In genomic region chr4:32251005-32251365, GRCm38 (mm10) we compare ENCODE assay signal across 8 mouse cellular contexts. TPM values are rescaled to one million over a fixed set of nuclear protein-coding genes. Genes with fewer than 3 reads are reported as not detected.
A peak's percentile ranks its signal among the peaks of the same experiment; 100 is the strongest.
DNase-seq lines count a peak whose midpoint lies in the region; ATAC-seq and TF ChIP-seq lines count a peak whose summit lies in the region.

No protein-coding gene starts in this region.

- peak overlapping the region; percentile 85 for H3K27ac ChIP-seq in embryonic facial prominence, embryonic 13.5 days
- peak overlapping the region; percentile 73 for H3K27ac ChIP-seq in small intestine, adult 2 months (ENCODE audit: insufficient read depth, low read depth, low read length)

- TF ChIP-seq POLR2A in small intestine, adult 2 months (IDR thresholded peaks at IDR 0.05; ENCODE audit: low read depth, low read length) = no peak

- DNase-seq in frontal cortex, postnatal 25 days (ENCODE audit: low spot score in 2 of 2) = no peak
- peak; percentile 37 for DNase-seq in R1 (ENCODE audit: low read depth, low spot score)
- DNase-seq in heart, postnatal 10 days = peak; percentile 74
- peak; percentile 34 for DNase-seq in left cerebral cortex, postnatal 4 days

- no peaks in the 10 kb centered on the region for H3K9me3 ChIP-seq in embryonic facial prominence, embryonic 13.5 days
- peaks cover 4% of the 10 kb centered on the region; the same call in 1 of the 2 replicates for H3K9me3 ChIP-seq in megakaryocyte, embryonic 14.5 days

- peak overlapping the region; percentile 50 for H3K4me2 ChIP-seq in embryonic facial prominence, embryonic 13.5 days

- no peaks in the 10 kb centered on the region for H3K36me3 ChIP-seq in embryonic facial prominence, embryonic 13.5 days
- no peaks in the 10 kb centered on the region for H3K36me3 ChIP-seq in megakaryocyte, embryonic 14.5 days (replicated peaks; ENCODE audit: low read length)
- H3K36me3 ChIP-seq in small intestine, adult 2 months (ENCODE audit: control insufficient read depth, insufficient read depth, low read length) = no peaks in the 10 kb centered on the region

- no peak for TF ChIP-seq CTCF in small intestine, adult 2 months (IDR thresholded peaks at IDR 0.05; ENCODE audit: extremely low read depth, insufficient read length, insufficient replicate concordance, low read depth, low read length)

- H3K4me3 ChIP-seq in embryonic facial prominence, embryonic 13.5 days = peak overlapping the region; percentile 16
- H3K4me3 ChIP-seq in megakaryocyte, embryonic 14.5 days (replicated peaks) = peak overlapping the region; percentile 92
- H3K4me3 ChIP-seq in small intestine, adult 2 months (ENCODE audit: low read depth, low read length) = peak overlapping the region; percentile 23

- peak; percentile 50 for ATAC-seq in frontal cortex, adult (ENCODE audit: low TSS enrichment)
- ATAC-seq in embryonic facial prominence, embryonic 13.5 days (ENCODE audit: insufficient number of reproducible peaks, insufficient read depth, low FRiP score, low TSS enrichment, low read depth) = no peak; the same call in 1 of the 2 replicates

- H3K9ac ChIP-seq in embryonic facial prominence, embryonic 13.5 days = peak overlapping the region; percentile 52; the same call in 1 of the 2 replicates

- intact Hi-C loops in heart, postnatal 10 days (cut with DNase I) = loop anchor here (2.0 to 5.0 kb wide), 4 partner anchors 36 to 126 kb away; no protein-coding TSS in a partner anchor
- intact Hi-C loops in left cerebral cortex, postnatal 4 days (cut with DNase I) = no loop called here

- 5% methylated on average over 8 of the region's 8 CpGs for WGBS in embryonic facial prominence, embryonic 13.5 days
- 32% methylated on average over 8 of the region's 8 CpGs for WGBS in small intestine, adult 2 months

- H3K4me1 ChIP-seq in embryonic facial prominence, embryonic 13.5 days = peaks cover 46% of the 10 kb centered on the region
- H3K4me1 ChIP-seq in megakaryocyte, embryonic 14.5 days = peaks cover 67% of the 10 kb centered on the region
- H3K4me1 ChIP-seq in small intestine, adult 2 months (ENCODE audit: control insufficient read depth, insufficient read depth, insufficient read length, low read length) = peaks cover 22% of the 10 kb centered on the region; the same call in 1 of the 2 replicates

- H3K27me3 ChIP-seq in embryonic facial prominence, embryonic 13.5 days = no peaks in the 10 kb centered on the region
- peaks cover 34% of the 10 kb centered on the region for H3K27me3 ChIP-seq in megakaryocyte, embryonic 14.5 days (replicated peaks)
- no peaks in the 10 kb centered on the region for H3K27me3 ChIP-seq in small intestine, adult 2 months (ENCODE audit: control insufficient read depth, insufficient read depth, low read length)

RNA-seq across cellular contexts. Expression of gene Bach2, which starts 12.4 kb away (rescaled TPM):
- polyA plus RNA-seq in embryonic facial prominence, embryonic 13.5 days (2015; fragmentation: Nextera tagmentation; extraction: Ambion mirVana) = 8.1 and 9.8 TPM in 2 replicates
- total RNA-seq in heart, postnatal 10 days (2021) = 10 to 100 TPM; 16.8 to 17.9 TPM
- 100 to 1,000 TPM in 1 of 2 experiments, 10 to 100 TPM in 1; 92.7 to 105 TPM for total RNA-seq in left cerebral cortex, postnatal 4 days (2021)
- polyA plus RNA-seq in megakaryocyte, embryonic 14.5 days (2012; ENCODE audit: insufficient read depth, low replicate concordance) = 0.27 TPM in 1 of 2 replicates, not detected in the other
- polyA plus RNA-seq in small intestine, adult 2 months (2012; rRNA removed) = 0.50 and 3.5 TPM in 2 replicates

Comparison
In these comparisons a context has a peak if more than half of its experiments do, and no peak if none do; other contexts are left out.
1. DNase-seq: peak in R1 (single experiment), heart, postnatal 10 days (2 of 2) and left cerebral cortex, postnatal 4 days (single experiment); none in frontal cortex, postnatal 25 days (0 of 2).
2. H3K4me3 ChIP-seq: peak in every context shown above with its lines; median percentile 92 in megakaryocyte, embryonic 14.5 days; 23 in small intestine, adult 2 months; 16 in embryonic facial prominence, embryonic 13.5 days.